Comparison of ENCODE assay signal across 12 mouse cellular contexts in genomic region chr17:57063031-57063430, GRCm38 (mm10). TPM values are rescaled to one million over a fixed set of nuclear protein-coding genes. Genes with fewer than 3 reads are reported as not detected.
A peak's percentile ranks its signal among the peaks of the same experiment; 100 is the strongest.
DNase-seq lines count a peak whose midpoint lies in the region; ATAC-seq lines count a peak whose summit lies in the region.
"Had no signal": no experiment of that assay in that cellular context is flagged by ENCODE, and none has a peak within 500 bp of the region (broad histone marks: within the 10 kb centered on the region; RNA-seq: fewer than 3 reads in every experiment).

No protein-coding gene starts in this region.

- DNase-seq in cerebellum, adult 9-11 months, result peak; percentile 52
- no peak for DNase-seq in cerebellum, postnatal 25 days
- DNase-seq in kidney, postnatal 36 days, result peak; percentile 29 to 38
- peak; percentile 37 for DNase-seq in lung, postnatal 25 days (ENCODE audit: low spot score)
- DNase-seq in right cerebral cortex, postnatal 4 days, result no peak
- no peak for DNase-seq in cerebellum, postnatal 10 days
- DNase-seq in thymus, postnatal 36 days, result no peak
- DNase-seq: adrenal gland, postnatal 25 days; cerebellum, postnatal 14 days had no signal

- no peak for ATAC-seq in intestine, embryonic 15.5 days

- H3K36me3 ChIP-seq in intestine, embryonic 15.5 days, result no peaks in the 10 kb centered on the region
- H3K36me3 ChIP-seq: midbrain, embryonic 12.5 days had no signal

- no peaks in the 10 kb centered on the region for H3K9me3 ChIP-seq in intestine, embryonic 15.5 days
- H3K9me3 ChIP-seq: midbrain, embryonic 12.5 days had no signal

- peaks cover 22% of the 10 kb centered on the region for H3K27me3 ChIP-seq in intestine, embryonic 15.5 days (replicated peaks)
- H3K27me3 ChIP-seq: Patski had no signal

- H3K27ac ChIP-seq in intestine, embryonic 15.5 days, result 0 out of 2 replicates have a peak overlapping the region, but pooled peaks have one; percentile 22
- H3K27ac ChIP-seq: midbrain, embryonic 12.5 days had no signal

- H3K9ac ChIP-seq in intestine, embryonic 15.5 days, result peak overlapping the region; percentile 46
- H3K9ac ChIP-seq: midbrain, embryonic 12.5 days had no signal

- WGBS in intestine, embryonic 15.5 days, result 10% methylated on average over 8 of the region's 8 CpGs

- peaks cover 22% of the 10 kb centered on the region; the same call in 1 of the 2 replicates for H3K4me1 ChIP-seq in intestine, embryonic 15.5 days (replicated peaks)

- H3K4me2 ChIP-seq in intestine, embryonic 15.5 days (replicated peaks), result peak overlapping the region; percentile 54

- peak overlapping the region; percentile 46 for H3K4me3 ChIP-seq in intestine, embryonic 15.5 days (replicated peaks)

RNA-seq across cellular contexts. Expression of gene Slc25a23, which starts 3.4 kb away (rescaled TPM):
- 7.8 and 8.8 TPM in 2 replicates for polyA plus RNA-seq in intestine, embryonic 15.5 days (2015; fragmentation: Nextera tagmentation; extraction: Ambion mirVana)

RNA-seq across cellular contexts. Expression of gene Crb3, which starts 4.1 kb away (rescaled TPM):
- polyA plus RNA-seq in intestine, embryonic 15.5 days (2015; fragmentation: Nextera tagmentation; extraction: Ambion mirVana), result 90.2 and 91.6 TPM in 2 replicates

RNA-seq across cellular contexts. Expression of gene Dennd1c, which starts 15.3 kb away (rescaled TPM):
- polyA plus RNA-seq in intestine, embryonic 15.5 days (2015; fragmentation: Nextera tagmentation; extraction: Ambion mirVana), result 6.5 and 6.7 TPM in 2 replicates

RNA-seq across cellular contexts. Expression of gene Slc25a41, which starts 21.6 kb away (rescaled TPM):
- not detected in 2 replicates for polyA plus RNA-seq in intestine, embryonic 15.5 days (2015; fragmentation: Nextera tagmentation; extraction: Ambion mirVana)
- polyA plus RNA-seq: Patski had no signal

RNA-seq across cellular contexts. Expression of gene Tubb4a, which starts 24.6 kb away (rescaled TPM):
- polyA plus RNA-seq in intestine, embryonic 15.5 days (2015; fragmentation: Nextera tagmentation; extraction: Ambion mirVana), result 24.2 and 27.1 TPM in 2 replicates

Comparison
In these comparisons a context has a peak if more than half of its experiments do, and no peak if none do; other contexts are left out.
1. DNase-seq: peak in cerebellum, adult 9-11 months (single experiment), kidney, postnatal 36 days (2 of 2) and lung, postnatal 25 days (single experiment); none in cerebellum, postnatal 25 days (0 of 2), right cerebral cortex, postnatal 4 days (single experiment), cerebellum, postnatal 10 days (0 of 2) and thymus, postnatal 36 days (0 of 2).